Mouse (Mus musculus): ENCODE data around the gene Pip4k2a. TPM values are rescaled to one million over a fixed set of nuclear protein-coding genes. Genes with fewer than 3 reads are reported as not detected.
"Not testable (repeated sequence)": the region's sequence is repeated elsewhere in the genome, so short reads cannot be mapped to it uniquely, and the experiment has no call there.

Pip4k2a gene
- total RNA-seq (2015) (121 and 123 TPM in 2 replicates), total RNA-seq (2017) (63.0 and 64.8 TPM in 2 replicates)

GRCm38 (mm10) chr2:18998054-18998478 is at the start of gene Pip4k2a, which contains the start of gene 4930426L09Rik:
Pip4k2a (minus strand) TSS chr2:18998126.
4930426L09Rik (plus strand) TSS chr2:18998343.
- peak; percentile 91 for ATAC-seq (ENCODE audit: poor library complexity, severe bottlenecking)

- ATAC-seq (ENCODE audit: poor library complexity, severe bottlenecking): peak; percentile 75
These were observed 40.1 kb upstream of the Pip4k2a start for GRCm38 (mm10) chr2:19037907-19038570.

GRCm38 (mm10) chr2:19037430-19037829 is 39.5 kb upstream of the Pip4k2a start:
- no peak for ATAC-seq (ENCODE audit: poor library complexity, severe bottlenecking)

- ATAC-seq (ENCODE audit: poor library complexity, severe bottlenecking): no peak
These were observed 26.9 kb upstream of the Pip4k2a start for GRCm38 (mm10) chr2:19024807-19025206.

- ATAC-seq (ENCODE audit: poor library complexity, severe bottlenecking): no peak
These were observed 20.1 kb upstream of the Pip4k2a start for GRCm38 (mm10) chr2:19018034-19018433.

GRCm38 (mm10) chr2:19016839-19017238 is 18.9 kb upstream of the Pip4k2a start:
- no peak for ATAC-seq (ENCODE audit: poor library complexity, severe bottlenecking)

- no peak for ATAC-seq (ENCODE audit: poor library complexity, severe bottlenecking)
These were observed 18.4 kb upstream of the Pip4k2a start for GRCm38 (mm10) chr2:19016348-19016747.

GRCm38 (mm10) chr2:19011443-19011842 is 13.5 kb upstream of the Pip4k2a start:
- ATAC-seq (ENCODE audit: poor library complexity, severe bottlenecking): 0 out of 2 replicates have a peak, but pooled peaks have one; percentile 35

GRCm38 (mm10) chr2:19010541-19010940 is 12.6 kb upstream of the Pip4k2a start:
- not testable (repeated sequence) for ATAC-seq (ENCODE audit: poor library complexity, severe bottlenecking)

GRCm38 (mm10) chr2:19007580-19007979 is 9.7 kb upstream of the Pip4k2a start:
- no peak for ATAC-seq (ENCODE audit: poor library complexity, severe bottlenecking)

GRCm38 (mm10) chr2:19006124-19006523 is 8.2 kb upstream of the Pip4k2a start:
- peak; percentile 45 for ATAC-seq (ENCODE audit: poor library complexity, severe bottlenecking)

- ATAC-seq (ENCODE audit: poor library complexity, severe bottlenecking): peak; percentile 98
These were observed 6.9 kb upstream of the Pip4k2a start for GRCm38 (mm10) chr2:19004801-19005200.

- no peak for ATAC-seq (ENCODE audit: poor library complexity, severe bottlenecking)
These were observed 1.5 kb upstream of the Pip4k2a start for GRCm38 (mm10) chr2:18999395-18999794.

GRCm38 (mm10) chr2:18997387-18997971 is 447 bp downstream of the Pip4k2a start:
- ATAC-seq (ENCODE audit: poor library complexity, severe bottlenecking): peak; percentile 41

GRCm38 (mm10) chr2:18996451-18997211 is 1.3 kb downstream of the Pip4k2a start:
- peak; percentile 14; the same call in 1 of the 2 replicates for ATAC-seq (ENCODE audit: poor library complexity, severe bottlenecking)

GRCm38 (mm10) chr2:18992512-18993510 is 5.1 kb downstream of the Pip4k2a start:
- peak; percentile 39 for ATAC-seq (ENCODE audit: poor library complexity, severe bottlenecking)

GRCm38 (mm10) chr2:18988885-18989284 is 9.0 kb downstream of the Pip4k2a start:
- peak; percentile 76 for ATAC-seq (ENCODE audit: poor library complexity, severe bottlenecking)

- no peak for ATAC-seq (ENCODE audit: poor library complexity, severe bottlenecking)
These were observed 12.4 kb downstream of the Pip4k2a start for GRCm38 (mm10) chr2:18985506-18985905.

- peak; percentile 86 for ATAC-seq (ENCODE audit: poor library complexity, severe bottlenecking)
These were observed 13.7 kb downstream of the Pip4k2a start for GRCm38 (mm10) chr2:18984095-18984847.
